Comparison of ENCODE assay signal across 13 mouse cellular contexts in the genomic region with DNA sequence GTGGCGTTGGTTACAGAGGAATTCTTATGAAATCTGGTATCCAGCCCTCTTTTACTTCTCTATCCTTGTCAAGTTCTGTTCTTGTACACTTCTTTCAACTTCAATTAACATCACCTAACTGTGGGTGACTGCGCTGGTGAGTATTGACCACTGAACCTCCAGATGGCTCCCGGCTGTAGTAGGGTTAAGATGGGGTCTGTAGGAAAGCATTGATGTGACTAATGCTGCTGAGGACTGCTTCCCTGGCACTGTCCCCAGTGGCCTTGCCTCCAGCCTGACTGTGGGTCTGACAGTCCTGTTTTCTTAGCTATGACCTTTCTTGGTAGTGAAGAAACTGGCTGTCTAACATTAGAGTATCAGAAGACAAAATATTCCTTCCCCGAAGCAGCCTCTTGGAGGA. TPM values are rescaled to one million over a fixed set of nuclear protein-coding genes. Genes with fewer than 3 reads are reported as not detected.
DNase-seq lines count a peak whose midpoint lies in the region; ATAC-seq and TF ChIP-seq lines count a peak whose summit lies in the region.
"Had no signal": no experiment of that assay in that cellular context is flagged by ENCODE, and none has a peak within 500 bp of the region (broad histone marks: within the 10 kb centered on the region; RNA-seq: fewer than 3 reads in every experiment).

No protein-coding gene starts in this region.

- peaks cover 42% of the 10 kb centered on the region for H3K36me3 ChIP-seq in heart, postnatal 0 days (replicated peaks; ENCODE audit: control insufficient read depth, insufficient read depth, low read length)
- H3K36me3 ChIP-seq: embryonic facial prominence, embryonic 15.5 days had no signal

- peak; percentile 36; the same call in 1 of the 2 replicates for ATAC-seq in cerebellum, adult (ENCODE audit: insufficient number of reproducible peaks, low FRiP score, low TSS enrichment)
- ATAC-seq in heart, postnatal 0 days (ENCODE audit: insufficient read depth, low read depth), result peak; percentile 55
- ATAC-seq in granulocyte monocyte progenitor cell, adult 5-6 weeks (replicated peaks; ENCODE audit: poor library complexity, severe bottlenecking), result no peak
- ATAC-seq: Patski had no signal

- no peak overlapping the region for H3K9ac ChIP-seq in heart, postnatal 0 days (replicated peaks; ENCODE audit: low read depth, low read length)
- H3K9ac ChIP-seq: embryonic facial prominence, embryonic 15.5 days had no signal

- no peak overlapping the region for H3K4me3 ChIP-seq in layer of hippocampus, adult 2 months
- H3K4me3 ChIP-seq in heart, postnatal 0 days (ENCODE audit: low read depth, low read length), result no peak overlapping the region
- no peak overlapping the region for H3K4me3 ChIP-seq in olfactory bulb, adult 2 months (ENCODE audit: insufficient read depth, low read depth, low read length)
- H3K4me3 ChIP-seq: embryonic facial prominence, embryonic 15.5 days had no signal

- H3K9me3 ChIP-seq in heart, postnatal 0 days (replicated peaks; ENCODE audit: control insufficient read depth, low read length), result no peaks in the 10 kb centered on the region
- H3K9me3 ChIP-seq: embryonic facial prominence, embryonic 15.5 days had no signal

- DNase-seq in cerebellum, adult 8-10 months, result no peak
- DNase-seq in layer of hippocampus, adult 2 months (ENCODE audit: low spot score in 2 of 2), result no peak
- DNase-seq in layer of hippocampus, postnatal 10 days (ENCODE audit: low spot score in 2 of 2), result no peak
- no peak for DNase-seq in heart, postnatal 0 days (ENCODE audit: low spot score)
- no peak for DNase-seq in neural tube, embryonic 10.5 days (ENCODE audit: extremely low spot score, low spot score)
- DNase-seq: liver; right cerebral cortex, postnatal 4 days had no signal

- H3K27me3 ChIP-seq in heart, postnatal 0 days (ENCODE audit: control insufficient read depth, insufficient read depth, low read length), result no peaks in the 10 kb centered on the region
- H3K27me3 ChIP-seq: embryonic facial prominence, embryonic 15.5 days; Patski had no signal

- WGBS in heart, postnatal 0 days, result 70% methylated on average over 4 of the region's 4 CpGs
- 73% methylated on average over 4 of the region's 4 CpGs for WGBS in olfactory bulb, adult 2 months

- H3K4me2 ChIP-seq in heart, postnatal 0 days (ENCODE audit: low read depth, low read length), result no peak overlapping the region
- H3K4me2 ChIP-seq: embryonic facial prominence, embryonic 15.5 days had no signal

- peaks cover 26% of the 10 kb centered on the region for H3K4me1 ChIP-seq in heart, postnatal 0 days (ENCODE audit: control insufficient read depth, insufficient read depth)
- H3K4me1 ChIP-seq in olfactory bulb, adult 2 months (ENCODE audit: control insufficient read depth, insufficient read depth, low read length), result peaks cover 5% of the 10 kb centered on the region
- H3K4me1 ChIP-seq: embryonic facial prominence, embryonic 15.5 days had no signal

- TF ChIP-seq CTCF in layer of hippocampus, adult 2 months (conservative IDR thresholded peaks at IDR 0.05), result no peak
- no peak; the same call in 1 of the 2 replicates for TF ChIP-seq CTCF in heart, postnatal 0 days (IDR thresholded peaks at IDR 0.05; ENCODE audit: low read depth)
- no peak for TF ChIP-seq CTCF in olfactory bulb, adult 2 months (IDR thresholded peaks at IDR 0.05; ENCODE audit: insufficient read depth, low read depth, low read length)

- no peak; the same call in 1 of the 2 replicates for TF ChIP-seq EP300 in heart, postnatal 0 days (IDR thresholded peaks at IDR 0.05; ENCODE audit: low read depth)

- H3K27ac ChIP-seq in layer of hippocampus, adult 2 months, result peak overlapping the region; percentile 64
- H3K27ac ChIP-seq in heart, postnatal 0 days (ENCODE audit: low read depth), result peak overlapping the region; percentile 75
- H3K27ac ChIP-seq in olfactory bulb, adult 2 months (ENCODE audit: insufficient read depth, low read depth, low read length), result 0 out of 2 replicates have a peak overlapping the region, but pooled peaks have one; percentile 33
- H3K27ac ChIP-seq: embryonic facial prominence, embryonic 15.5 days had no signal

- no peak for TF ChIP-seq POLR2A in olfactory bulb, adult 2 months (IDR thresholded peaks at IDR 0.05; ENCODE audit: insufficient read depth, low read depth, low read length)

RNA-seq across cellular contexts. Expression of a gene that starts 38.4 kb away (rescaled TPM):
- total RNA-seq in layer of hippocampus, adult 2 months (2021), result not detected
- total RNA-seq in layer of hippocampus, postnatal 10 days (2021), result not detected
- total RNA-seq in heart, postnatal 0 days (2014; rRNA removed; ENCODE audit: low replicate concordance), result not detected in 2 replicates
- not detected in 2 replicates for polyA plus RNA-seq in heart, postnatal 0 days (2015; fragmentation: Nextera tagmentation; extraction: Ambion mirVana)
- polyA plus RNA-seq in olfactory bulb, adult 2 months (2012; ENCODE audit: insufficient read depth, insufficient read length, low replicate concordance, missing spikeins), result not detected in 2 replicates
- not detected in 2 replicates for total RNA-seq in granulocyte monocyte progenitor cell, adult 5-6 weeks (2014; fragmentation: Nextera tagmentation)
- total RNA-seq in granulocyte monocyte progenitor cell, adult 5-6 weeks (2017), result not detected in 2 replicates
- total RNA-seq: midbrain, postnatal 0 days had no signal
- polyA plus RNA-seq: embryonic facial prominence, embryonic 15.5 days; midbrain, postnatal 0 days; Patski had no signal
